Mouse (Mus musculus): Measurements from ENCODE around the gene Fam214b. TPM values are rescaled to one million over a fixed set of nuclear protein-coding genes. Genes with fewer than 3 reads are reported as not detected.
A peak's percentile ranks its signal among the peaks of the same experiment; 100 is the strongest.

Fam214b gene
- polyA plus RNA-seq, 1 experiment, result 83.3 TPM

GRCm38 (mm10) chr4:43040881-43041547 is 5.0 kb downstream of the Fam214b start:
- no peak for TF ChIP-seq TAL1 (IDR thresholded peaks at IDR 0.05; ENCODE audit: low read length)
- H3K4me3 ChIP-seq (replicated peaks), result no peak overlapping the region
- H3K27me3 ChIP-seq (ENCODE audit: control insufficient read depth), result peaks cover 18% of the 10 kb centered on the region
- H3K4me1 ChIP-seq (ENCODE audit: control insufficient read depth), result peaks cover 77% of the 10 kb centered on the region
- H3K9me3 ChIP-seq (ENCODE audit: control insufficient read depth, low read length), result no peaks in the 10 kb centered on the region
- peaks cover 18% of the 10 kb centered on the region for H3K36me3 ChIP-seq (ENCODE audit: control insufficient read depth)

- Histone ChIP-seq H3K9me3 (ENCODE audit: control insufficient read depth, low read length) (no peaks in the 10 kb centered on the region), H3K4me3 (replicated peaks) (peak overlapping the region; percentile 78), H3K27me3 (ENCODE audit: control insufficient read depth) (peaks cover 11% of the 10 kb centered on the region), H3K4me1 (ENCODE audit: control insufficient read depth) (peaks cover 76% of the 10 kb centered on the region), H3K36me3 (ENCODE audit: control insufficient read depth) (peaks cover 27% of the 10 kb centered on the region)
- TF ChIP-seq TAL1 (IDR thresholded peaks at IDR 0.05; ENCODE audit: low read length) (no peak), GATA1 (IDR thresholded peaks at IDR 0.05; ENCODE audit: low read length) (no peak)
These were observed 5.9 kb downstream of the Fam214b start for GRCm38 (mm10) chr4:43040114-43040572.

DNA sequence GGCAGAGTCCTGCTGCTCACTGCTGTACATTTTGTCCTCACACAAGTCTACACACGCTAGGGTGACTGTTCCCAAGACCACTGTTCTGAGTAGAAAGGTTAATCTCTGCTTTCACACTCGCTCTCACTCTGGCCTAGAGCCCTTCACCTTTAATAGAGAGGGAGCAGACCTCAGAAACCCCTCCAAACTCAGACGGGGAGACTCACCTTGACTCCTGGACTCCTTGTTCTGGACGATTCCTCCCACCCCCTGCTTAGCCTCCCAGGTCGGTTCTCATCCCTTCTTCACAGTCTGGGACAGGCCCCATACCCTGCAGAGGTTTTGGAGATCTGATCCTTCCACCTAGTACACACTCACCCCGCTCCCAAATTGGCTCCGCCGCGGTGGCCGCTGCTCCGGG is 6.4 kb downstream of the Fam214b start:
- no peak for TF ChIP-seq GATA1 (IDR thresholded peaks at IDR 0.05; ENCODE audit: low read length)
- TF ChIP-seq TAL1 (IDR thresholded peaks at IDR 0.05; ENCODE audit: low read length), result no peak
- no peaks in the 10 kb centered on the region for H3K9me3 ChIP-seq (ENCODE audit: control insufficient read depth, low read length)
- peaks cover 5% of the 10 kb centered on the region for H3K27me3 ChIP-seq (ENCODE audit: control insufficient read depth)
- H3K4me3 ChIP-seq (replicated peaks), result peak overlapping the region; percentile 78
- peaks cover 70% of the 10 kb centered on the region for H3K4me1 ChIP-seq (ENCODE audit: control insufficient read depth)
- peaks cover 32% of the 10 kb centered on the region for H3K36me3 ChIP-seq (ENCODE audit: control insufficient read depth)

DNA sequence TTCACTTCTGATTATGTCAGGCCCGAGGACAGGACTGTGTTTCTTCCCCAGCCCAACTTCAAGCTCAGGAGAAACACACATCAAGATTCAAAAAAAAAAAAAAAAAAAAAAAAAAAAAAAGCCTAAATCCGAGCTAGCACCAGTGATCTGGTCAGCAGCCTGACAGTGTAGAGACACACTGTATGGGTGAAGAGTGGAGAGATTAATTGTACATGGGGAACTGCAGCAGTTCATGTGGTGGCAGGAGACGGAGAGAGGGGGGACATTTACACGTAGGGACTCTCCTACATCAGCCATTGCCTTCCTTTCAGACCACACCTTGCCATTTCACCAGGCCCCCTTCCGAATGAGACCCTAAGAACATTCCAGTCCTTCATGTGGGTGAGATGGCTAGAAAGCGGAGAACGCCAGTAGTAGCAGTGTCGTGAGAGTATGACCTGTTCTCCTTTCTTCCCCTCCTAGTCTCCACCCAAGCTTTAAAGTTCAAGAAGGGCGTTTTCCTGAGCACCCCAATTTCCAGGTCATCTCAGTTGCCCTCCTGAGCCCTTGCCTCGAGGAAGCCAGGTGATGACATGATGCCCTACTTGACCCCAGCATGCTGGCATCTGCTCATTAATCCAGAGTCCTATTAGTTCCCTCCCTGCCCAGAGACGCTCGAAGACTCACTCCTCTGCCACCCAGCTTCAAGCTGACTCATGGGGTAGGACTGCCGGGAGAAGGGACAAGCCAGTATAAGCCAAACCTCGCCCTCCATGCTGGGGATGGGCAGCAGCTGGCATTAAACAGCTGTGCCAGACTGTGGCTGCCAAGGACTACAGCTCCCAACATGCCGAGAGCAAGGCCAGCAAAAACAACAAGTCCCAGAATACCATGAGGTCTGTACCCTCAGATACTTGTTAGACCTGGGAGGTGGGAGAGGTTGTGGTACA is 7.2 kb downstream of the Fam214b start:
- peaks cover 68% of the 10 kb centered on the region for H3K4me1 ChIP-seq (ENCODE audit: control insufficient read depth)

DNA sequence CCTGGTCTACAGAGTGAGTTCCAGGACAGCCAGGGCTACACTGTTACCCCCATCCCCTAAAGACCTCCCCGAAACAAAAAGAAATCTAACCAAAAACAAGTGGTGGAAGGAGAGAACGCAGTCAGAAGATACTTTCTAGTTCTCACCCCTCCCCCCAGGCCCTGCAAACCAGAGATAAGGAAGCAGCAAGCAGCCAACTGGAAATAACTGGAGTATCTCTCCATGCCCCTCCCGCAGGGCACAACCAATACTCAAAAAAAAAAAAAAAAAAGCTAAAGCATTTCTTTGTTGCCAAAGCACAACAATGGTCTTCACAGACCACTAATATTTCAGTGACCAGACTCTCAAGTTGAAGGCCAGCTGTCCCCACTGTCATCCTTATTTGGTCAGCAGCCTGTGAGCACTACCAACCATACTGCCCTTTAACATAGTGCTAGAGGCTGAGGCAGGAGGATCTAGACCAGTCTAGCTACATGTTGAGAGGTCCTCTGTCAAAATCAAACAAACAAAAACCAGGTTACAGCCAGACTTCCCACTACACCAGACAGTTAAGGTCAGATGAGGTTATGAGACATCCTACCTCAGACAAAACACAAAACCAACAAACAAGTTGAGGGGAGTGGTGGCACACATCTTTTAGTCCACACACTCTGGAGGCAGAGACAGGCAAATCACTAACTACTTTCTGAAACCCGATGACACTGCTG is 8.0 kb downstream of the Fam214b start:
- TF ChIP-seq GATA1 (IDR thresholded peaks at IDR 0.05; ENCODE audit: low read length), result peak; percentile 70
- TF ChIP-seq TAL1 (IDR thresholded peaks at IDR 0.05; ENCODE audit: low read length), result peak; percentile 78
- Histone ChIP-seq H3K27me3 (ENCODE audit: control insufficient read depth) (no peaks in the 10 kb centered on the region), H3K36me3 (ENCODE audit: control insufficient read depth) (peaks cover 48% of the 10 kb centered on the region), H3K4me3 (replicated peaks) (peak overlapping the region; percentile 78), H3K4me1 (ENCODE audit: control insufficient read depth) (peaks cover 68% of the 10 kb centered on the region), H3K9me3 (ENCODE audit: control insufficient read depth, low read length) (no peaks in the 10 kb centered on the region)

More for the DNA sequence above, 7.2 kb downstream of the Fam214b start:
- no peaks in the 10 kb centered on the region for H3K9me3 ChIP-seq (ENCODE audit: control insufficient read depth, low read length)
- no peaks in the 10 kb centered on the region for H3K27me3 ChIP-seq (ENCODE audit: control insufficient read depth)
- H3K4me3 ChIP-seq (replicated peaks), result peak overlapping the region; percentile 78
- peaks cover 40% of the 10 kb centered on the region for H3K36me3 ChIP-seq (ENCODE audit: control insufficient read depth)
- TF ChIP-seq TAL1 (IDR thresholded peaks at IDR 0.05; ENCODE audit: low read length), result no peak
- no peak for TF ChIP-seq GATA1 (IDR thresholded peaks at IDR 0.05; ENCODE audit: low read length)

- peaks cover 82% of the 10 kb centered on the region for H3K4me1 ChIP-seq (ENCODE audit: control insufficient read depth)
- peaks cover 61% of the 10 kb centered on the region for H3K36me3 ChIP-seq (ENCODE audit: control insufficient read depth)
- H3K27me3 ChIP-seq (ENCODE audit: control insufficient read depth), result no peaks in the 10 kb centered on the region
- H3K9me3 ChIP-seq (ENCODE audit: control insufficient read depth, low read length), result no peaks in the 10 kb centered on the region
- peak overlapping the region; percentile 78 for H3K4me3 ChIP-seq (replicated peaks)
- TF ChIP-seq TAL1 (IDR thresholded peaks at IDR 0.05; ENCODE audit: low read length), result no peak
- TF ChIP-seq GATA1 (IDR thresholded peaks at IDR 0.05; ENCODE audit: low read length), result no peak
These were observed 9.7 kb downstream of the Fam214b start for GRCm38 (mm10) chr4:43036356-43036755.

DNA sequence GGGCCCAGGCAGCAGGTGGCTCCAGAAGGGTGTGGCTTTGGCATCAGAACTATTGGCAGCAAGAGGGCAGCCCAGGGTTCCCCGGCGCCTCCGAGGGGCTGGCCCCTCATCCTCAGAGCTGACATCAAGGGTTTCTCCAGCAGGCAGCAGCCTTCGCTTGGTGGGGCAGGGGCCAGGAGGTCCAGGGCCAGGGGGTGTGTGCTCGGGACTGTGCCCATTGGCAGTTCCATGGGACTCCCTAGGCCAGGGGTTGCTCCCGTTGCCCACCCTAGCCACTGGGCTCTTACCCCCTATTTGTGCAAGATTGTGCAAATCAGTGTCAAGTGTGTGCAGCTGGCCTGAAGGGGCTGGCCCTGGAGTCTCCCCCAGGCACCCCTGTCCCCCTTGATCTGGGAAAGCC is 10.2 kb downstream of the Fam214b start:
- H3K9me3 ChIP-seq (ENCODE audit: control insufficient read depth, low read length), result no peaks in the 10 kb centered on the region
- peak overlapping the region; percentile 78 for H3K4me3 ChIP-seq (replicated peaks)
- no peaks in the 10 kb centered on the region for H3K27me3 ChIP-seq (ENCODE audit: control insufficient read depth)
- no peak for TF ChIP-seq TAL1 (IDR thresholded peaks at IDR 0.05; ENCODE audit: low read length)
- no peak for TF ChIP-seq GATA1 (IDR thresholded peaks at IDR 0.05; ENCODE audit: low read length)
- H3K4me1 ChIP-seq (ENCODE audit: control insufficient read depth), result peaks cover 80% of the 10 kb centered on the region
- H3K36me3 ChIP-seq (ENCODE audit: control insufficient read depth), result peaks cover 61% of the 10 kb centered on the region

GRCm38 (mm10) chr4:43033481-43033880 is 12.5 kb downstream of the Fam214b start:
- TF ChIP-seq TAL1 (IDR thresholded peaks at IDR 0.05; ENCODE audit: low read length) (no peak), GATA1 (IDR thresholded peaks at IDR 0.05; ENCODE audit: low read length) (no peak)
- Histone ChIP-seq H3K36me3 (ENCODE audit: control insufficient read depth) (peaks cover 79% of the 10 kb centered on the region), H3K27me3 (ENCODE audit: control insufficient read depth) (no peaks in the 10 kb centered on the region), H3K4me1 (ENCODE audit: control insufficient read depth) (peaks cover 73% of the 10 kb centered on the region), H3K4me3 (replicated peaks) (no peak overlapping the region), H3K9me3 (ENCODE audit: control insufficient read depth, low read length) (no peaks in the 10 kb centered on the region)

Measured in erythroblast, embryonic 14.5 days (primary cell).